Mouse (Mus musculus) testis, postnatal 14 days (tissue): ENCODE data around the gene Ppp5c.
A peak's percentile ranks its signal among the peaks of the same experiment; 100 is the strongest.

Experiments
- DNase-seq: peaks from one replicate; pipeline ENCODE4 v3.0.0; 2021; ENCODE audit warnings: low spot score

Gene Ppp5c

GRCm38 (mm10) chr7:17054325-17054989 is 26.7 kb upstream of the Ppp5c start:
- DNase-seq: no peak

- DNase-seq: peak; percentile 67
Observed at GRCm38 (mm10) chr7:17050933-17051594, 23.3 kb upstream of the Ppp5c start.

- DNase-seq: no peak
Observed at GRCm38 (mm10) chr7:17050491-17050890, 22.8 kb upstream of the Ppp5c start.

- DNase-seq: no peak
Observed at GRCm38 (mm10) chr7:17048431-17049190, 20.9 kb upstream of the Ppp5c start.

GRCm38 (mm10) chr7:17047041-17047682 is 19.4 kb upstream of the Ppp5c start:
- DNase-seq: no peak

GRCm38 (mm10) chr7:17045743-17046142 is 18.0 kb upstream of the Ppp5c start:
- no peak for DNase-seq

- DNase-seq: no peak
Observed at GRCm38 (mm10) chr7:17039373-17039772, 11.6 kb upstream of the Ppp5c start.

GRCm38 (mm10) chr7:17038018-17038695 is 10.4 kb upstream of the Ppp5c start:
- no peak for DNase-seq

- no peak for DNase-seq
Observed at GRCm38 (mm10) chr7:17030239-17030638, 2.5 kb upstream of the Ppp5c start.

- DNase-seq: no peak
Observed at GRCm38 (mm10) chr7:17028923-17029322, 1.2 kb upstream of the Ppp5c start.

- DNase-seq: no peak
Observed at GRCm38 (mm10) chr7:17026710-17027587, 775 bp downstream of the Ppp5c start.

GRCm38 (mm10) chr7:17025896-17026622 is 1.7 kb downstream of the Ppp5c start:
- no peak for DNase-seq

- no peak for DNase-seq
Observed at GRCm38 (mm10) chr7:17025505-17025894, 2.2 kb downstream of the Ppp5c start.

GRCm38 (mm10) chr7:17024814-17025504 is 2.8 kb downstream of the Ppp5c start:
- no peak for DNase-seq

- DNase-seq: no peak
Observed at GRCm38 (mm10) chr7:17024141-17024540, 3.6 kb downstream of the Ppp5c start.

- no peak for DNase-seq
Observed at GRCm38 (mm10) chr7:17023701-17024100, 4.0 kb downstream of the Ppp5c start.

- DNase-seq: no peak
Observed at GRCm38 (mm10) chr7:17022176-17022575, 5.5 kb downstream of the Ppp5c start.

GRCm38 (mm10) chr7:17019426-17020166 is 8.1 kb downstream of the Ppp5c start:
- DNase-seq: no peak

- DNase-seq: no peak
Observed at GRCm38 (mm10) chr7:17017921-17018320, 9.8 kb downstream of the Ppp5c start.
